Mouse (Mus musculus) cerebellum, postnatal 14 days (tissue): ENCODE data around the gene Cnpy4.

Source experiments
- DNase-seq, 2 experiments: peaks; one replicate each; pipeline ENCODE4 v3.0.0; 2021; ENCODE audit warnings: mixed read lengths in 2 of 2

The Cnpy4 gene

DNA sequence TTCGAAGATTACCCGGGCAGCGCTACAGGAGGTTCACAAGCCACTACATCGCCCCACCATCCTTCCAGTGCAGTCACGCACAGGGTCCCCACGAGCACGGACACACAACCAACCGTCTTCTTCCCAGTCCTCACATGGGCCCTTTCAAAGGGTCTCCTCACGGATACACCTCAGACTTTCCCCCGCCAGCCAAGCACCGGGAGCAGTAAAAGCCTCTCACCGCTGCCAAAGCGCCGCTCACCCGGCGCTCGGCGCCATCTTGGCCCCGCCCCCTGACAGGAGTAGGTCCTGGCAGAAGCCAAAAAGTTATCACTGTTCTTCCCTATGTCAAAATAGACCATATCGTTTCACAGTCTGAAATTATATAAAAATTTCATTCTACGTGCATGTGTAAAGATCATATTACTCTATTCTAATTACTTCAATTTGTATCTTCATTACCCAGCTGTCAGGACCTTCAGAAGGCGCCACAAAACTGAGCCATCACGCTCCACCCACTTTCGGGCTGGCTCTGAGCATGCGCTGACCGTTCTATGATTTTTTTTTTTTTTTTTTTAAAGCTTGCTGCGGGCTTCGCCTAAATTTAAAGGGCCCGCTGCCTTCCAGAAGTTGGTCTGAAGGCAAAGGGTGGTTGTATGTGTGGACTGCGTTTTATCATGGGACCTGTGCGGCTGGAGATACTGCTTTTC is at the start of gene Cnpy4, which contains the start of gene Taf6:
Cnpy4 (plus strand) TSS at position 536 of the 689 bp plus-strand sequence.
Taf6 (minus strand) TSS at position 502 of the 689 bp plus-strand sequence.
- peak; percentile 89 for DNase-seq

DNA sequence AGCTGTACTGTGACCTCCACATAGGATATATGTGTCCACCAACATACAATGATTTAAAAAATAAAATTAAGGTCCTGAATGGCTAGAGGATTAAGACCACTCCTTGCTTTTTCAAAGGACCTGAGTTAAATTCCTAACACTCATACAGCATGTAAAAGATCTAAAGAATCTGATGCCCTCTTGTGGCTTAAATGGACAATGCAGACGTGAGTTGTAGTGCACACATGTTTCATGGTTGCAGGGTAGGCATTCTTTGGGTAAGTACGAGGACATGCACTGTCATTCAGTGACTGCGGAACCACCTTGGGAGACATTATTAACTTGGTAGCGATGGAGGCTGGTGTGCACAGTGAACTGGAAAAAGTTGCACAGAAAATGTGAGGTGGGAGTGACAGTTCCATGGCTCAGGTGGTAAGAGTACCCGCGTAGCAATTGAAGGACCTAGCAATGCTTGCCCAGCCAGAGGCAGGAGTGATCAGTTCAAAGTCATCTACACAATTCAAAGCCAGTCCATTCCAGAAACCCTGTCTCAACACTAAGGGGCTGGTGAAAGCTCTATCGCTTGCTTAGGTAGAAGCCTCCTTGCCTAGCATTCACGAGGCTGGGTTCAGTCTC is 49.2 kb upstream of the Cnpy4 start:
- peak; percentile 44 to 54 for DNase-seq

DNA sequence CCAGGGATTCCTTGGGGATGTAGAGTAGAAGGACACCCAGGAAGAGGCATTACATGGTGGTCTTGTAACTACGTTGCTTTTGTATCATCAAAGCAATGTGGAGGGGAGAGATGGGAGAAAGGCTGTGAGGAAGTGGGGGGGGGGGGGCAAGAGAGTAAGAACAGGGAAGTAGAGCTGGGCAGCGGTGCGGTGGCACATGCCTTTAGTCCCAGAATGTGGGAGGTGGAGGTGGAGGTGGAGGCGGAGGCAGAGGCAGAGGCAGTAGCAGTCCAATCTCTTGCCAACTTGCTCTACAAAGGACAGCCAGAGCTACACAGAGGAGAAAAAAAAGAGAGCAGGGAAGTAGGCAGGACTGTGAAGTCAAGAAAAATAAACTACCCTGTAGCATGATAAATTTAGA is 48.7 kb upstream of the Cnpy4 start:
- DNase-seq, result no peak

DNA sequence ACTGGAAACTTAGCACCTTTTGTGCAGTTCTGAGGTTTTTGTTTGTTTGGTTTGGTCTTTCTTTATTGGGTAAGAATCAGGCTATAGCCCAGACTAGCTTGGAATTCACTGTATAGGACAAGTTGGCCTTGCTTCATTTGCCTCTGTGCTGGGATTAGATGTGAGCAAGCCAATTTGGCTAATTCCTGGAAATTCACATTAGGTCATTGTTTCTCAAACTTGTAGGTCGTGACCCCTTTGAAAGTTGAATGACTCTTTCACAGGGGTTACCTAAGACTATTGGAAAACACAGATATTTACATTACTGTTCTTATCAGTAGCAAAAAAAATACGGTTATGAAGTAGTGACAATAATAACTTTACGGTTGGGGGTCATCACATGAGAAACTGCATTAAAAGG is 32.9 kb upstream of the Cnpy4 start:
- no peak for DNase-seq

DNA sequence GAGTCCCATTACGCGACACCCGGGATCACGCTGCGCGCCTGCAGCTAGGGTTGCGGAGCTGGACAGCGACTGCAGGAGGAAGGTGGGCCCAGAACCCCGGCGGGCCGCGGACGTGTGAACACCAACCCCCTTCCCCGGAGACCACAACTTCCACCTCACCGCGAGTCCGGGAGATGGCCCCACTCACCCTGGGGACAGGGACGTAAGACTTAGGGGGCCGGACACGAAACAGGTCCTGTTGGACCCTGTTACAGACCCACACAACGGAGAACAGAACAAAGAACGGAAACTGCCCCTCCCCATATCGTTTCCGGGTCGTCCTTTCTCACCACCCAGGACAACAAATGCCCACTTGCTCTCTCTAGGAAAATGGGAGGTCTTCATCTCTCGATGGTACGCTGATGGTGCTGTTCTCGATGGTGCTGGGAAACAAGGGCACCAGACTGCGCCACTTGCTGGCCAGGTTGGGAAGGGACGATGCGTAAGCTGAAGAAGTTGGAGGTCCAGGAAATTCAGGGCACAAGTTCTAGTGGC is 31.8 kb upstream of the Cnpy4 start, which contains the start of gene Zfp113:
Zfp113 (minus strand) TSS at position 302 of the 534 bp plus-strand sequence.
- peak; percentile 89 to 90 for DNase-seq

DNA sequence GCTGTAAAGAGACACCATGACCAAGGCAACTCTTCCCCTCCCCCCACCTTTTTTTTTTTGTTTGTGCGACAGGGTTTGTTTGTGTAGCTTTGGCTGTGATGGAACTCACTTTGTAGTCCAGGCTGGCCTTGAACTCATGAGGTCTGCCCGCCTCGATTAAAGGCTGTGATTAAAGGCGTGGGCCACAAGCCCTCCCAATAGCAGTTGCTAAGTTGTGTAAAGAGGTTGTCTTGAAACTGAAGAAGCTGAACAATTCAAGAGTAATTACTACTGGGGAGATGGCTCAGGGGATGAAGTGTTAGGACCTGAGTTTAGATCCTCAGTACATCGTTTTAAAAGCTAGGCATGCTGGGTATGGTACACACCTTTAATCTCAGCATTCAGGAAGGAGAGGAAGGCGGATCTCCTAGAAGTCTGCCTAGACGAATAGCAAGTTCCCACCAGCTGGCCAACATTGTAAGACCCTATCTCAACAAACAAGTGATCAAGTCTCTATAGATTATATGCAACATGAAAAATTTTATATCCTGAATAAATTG is 27.0 kb upstream of the Cnpy4 start:
- DNase-seq, result no peak

DNA sequence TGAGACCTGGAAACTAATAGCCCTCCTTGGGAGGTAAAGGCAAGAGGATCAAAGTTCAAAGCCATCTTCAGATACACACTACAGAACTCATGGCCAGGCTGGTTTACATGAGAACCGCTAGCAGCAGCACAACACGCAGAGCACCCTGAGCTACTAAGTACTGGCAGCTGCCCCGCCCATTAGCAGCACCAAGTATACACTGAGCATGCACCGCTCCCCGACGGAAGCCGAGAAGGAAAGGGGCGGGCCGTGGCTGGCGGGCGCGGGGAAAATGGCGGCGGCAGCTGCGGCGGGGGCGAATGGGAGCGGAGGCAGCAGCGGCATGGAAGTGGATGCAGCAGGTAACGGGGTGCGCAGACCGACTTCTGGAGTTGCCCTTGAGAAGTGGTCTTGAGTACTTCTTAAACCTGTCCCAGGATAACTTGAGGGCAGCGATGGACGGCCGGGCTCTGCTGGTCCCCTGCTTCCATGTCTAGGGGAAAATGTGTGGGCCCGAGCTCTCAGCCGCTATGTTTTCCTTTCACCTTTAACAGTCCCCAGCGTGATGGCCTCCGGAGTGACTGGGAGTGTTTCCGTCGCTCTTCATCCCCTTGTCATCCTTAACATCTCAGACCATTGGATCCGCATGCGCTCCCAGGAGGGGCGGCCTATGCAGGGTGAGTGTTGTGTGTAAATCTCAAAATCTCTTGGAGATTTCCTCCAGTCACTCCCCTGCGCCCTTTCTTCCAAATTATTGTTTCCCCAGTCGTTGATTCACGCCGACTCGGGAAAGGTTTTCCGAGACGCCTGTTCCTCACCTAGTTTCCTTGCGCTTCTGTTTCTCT is 26.2 kb upstream of the Cnpy4 start, which contains the start of gene Cops6:
Cops6 (plus strand) TSS at position 230 of the 824 bp plus-strand sequence.
- DNase-seq, result peak; percentile 95 to 96

DNA sequence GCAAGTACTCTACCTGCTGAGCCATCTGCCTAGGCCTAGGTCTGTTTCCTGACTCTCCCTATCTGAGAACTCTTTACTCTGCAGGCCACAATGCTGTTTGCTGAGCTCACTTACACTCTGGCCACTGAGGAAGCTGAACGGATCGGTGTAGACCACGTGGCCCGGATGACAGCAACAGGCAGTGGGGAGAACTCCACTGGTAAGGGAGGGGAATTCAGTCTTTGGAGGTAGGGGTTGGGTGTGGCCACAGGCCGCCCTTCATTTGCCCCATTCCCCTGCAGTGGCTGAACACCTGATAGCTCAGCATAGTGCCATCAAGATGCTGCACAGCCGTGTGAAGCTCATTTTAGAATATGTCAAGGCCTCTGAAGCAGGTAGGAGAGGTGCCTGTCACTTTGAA is 24.2 kb upstream of the Cnpy4 start:
- no peak for DNase-seq

DNA sequence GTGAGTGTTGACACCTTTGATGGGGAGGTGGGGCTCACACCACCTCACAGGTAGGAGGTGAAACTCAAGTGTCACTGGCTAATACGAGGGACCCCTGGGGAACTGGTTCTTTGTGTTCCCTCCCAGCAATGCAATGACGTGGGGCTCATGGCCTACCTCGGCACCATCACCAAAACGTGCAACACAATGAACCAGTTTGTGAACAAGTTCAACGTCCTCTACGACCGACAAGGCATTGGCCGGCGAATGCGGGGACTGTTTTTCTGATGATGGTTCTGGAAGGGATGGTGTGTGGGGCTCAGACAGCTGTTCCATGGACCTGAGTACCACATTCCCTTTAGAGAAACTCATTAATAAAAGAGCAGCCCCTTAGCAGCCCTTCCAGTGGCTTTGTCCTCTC is 23.7 kb upstream of the Cnpy4 start:
- DNase-seq, result no peak

DNA sequence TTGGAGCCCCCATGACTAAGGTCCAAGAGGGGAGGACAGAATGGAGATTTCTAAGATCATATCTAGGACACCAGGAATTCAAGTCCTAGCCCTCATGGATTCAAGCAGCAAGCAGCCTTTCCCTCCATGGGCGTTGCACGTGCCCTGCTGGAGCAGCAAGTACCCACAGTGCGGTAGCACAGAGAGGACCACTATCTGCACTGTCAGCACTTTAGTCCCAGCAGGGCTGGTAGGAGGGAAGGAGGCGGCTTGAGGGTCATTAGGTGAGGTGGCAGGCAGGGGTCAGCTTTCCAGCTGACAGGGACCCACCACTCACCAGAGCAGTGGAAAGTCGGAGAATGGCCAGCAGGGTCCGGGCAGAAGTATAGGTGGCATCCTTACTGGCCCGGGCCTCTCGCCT is 21.7 kb upstream of the Cnpy4 start:
- no peak for DNase-seq

DNA sequence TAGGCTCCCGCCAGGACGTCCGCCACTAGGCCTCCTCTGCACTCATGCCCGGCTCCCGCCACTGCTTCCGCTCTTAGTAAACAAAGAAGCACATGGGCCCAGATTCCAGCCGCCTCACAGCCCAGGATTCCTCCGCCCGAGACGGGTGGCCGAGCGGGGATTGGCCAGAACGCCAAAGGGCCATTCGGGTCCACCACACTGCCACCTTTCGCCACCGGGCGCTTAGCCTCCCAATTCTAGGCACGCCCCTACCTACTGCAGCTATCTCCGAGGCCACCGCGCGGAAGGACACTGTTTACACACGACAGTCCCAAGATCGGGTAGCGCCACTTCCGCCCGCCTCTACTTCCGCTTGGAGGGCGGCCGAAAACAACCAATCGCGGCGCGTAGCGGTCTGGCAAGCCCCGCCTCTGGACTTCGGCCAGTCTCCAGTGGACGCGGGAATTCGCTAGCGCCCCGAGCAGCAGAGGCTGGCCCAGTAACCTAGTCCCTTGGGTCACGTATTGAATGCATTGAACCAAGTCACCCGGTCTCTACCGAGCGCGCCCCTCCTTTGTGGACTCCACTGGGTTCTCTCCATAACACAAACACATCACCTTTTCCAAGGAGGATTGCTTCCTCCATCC is 16.2 kb upstream of the Cnpy4 start:
- DNase-seq, result peak; percentile 99

DNA sequence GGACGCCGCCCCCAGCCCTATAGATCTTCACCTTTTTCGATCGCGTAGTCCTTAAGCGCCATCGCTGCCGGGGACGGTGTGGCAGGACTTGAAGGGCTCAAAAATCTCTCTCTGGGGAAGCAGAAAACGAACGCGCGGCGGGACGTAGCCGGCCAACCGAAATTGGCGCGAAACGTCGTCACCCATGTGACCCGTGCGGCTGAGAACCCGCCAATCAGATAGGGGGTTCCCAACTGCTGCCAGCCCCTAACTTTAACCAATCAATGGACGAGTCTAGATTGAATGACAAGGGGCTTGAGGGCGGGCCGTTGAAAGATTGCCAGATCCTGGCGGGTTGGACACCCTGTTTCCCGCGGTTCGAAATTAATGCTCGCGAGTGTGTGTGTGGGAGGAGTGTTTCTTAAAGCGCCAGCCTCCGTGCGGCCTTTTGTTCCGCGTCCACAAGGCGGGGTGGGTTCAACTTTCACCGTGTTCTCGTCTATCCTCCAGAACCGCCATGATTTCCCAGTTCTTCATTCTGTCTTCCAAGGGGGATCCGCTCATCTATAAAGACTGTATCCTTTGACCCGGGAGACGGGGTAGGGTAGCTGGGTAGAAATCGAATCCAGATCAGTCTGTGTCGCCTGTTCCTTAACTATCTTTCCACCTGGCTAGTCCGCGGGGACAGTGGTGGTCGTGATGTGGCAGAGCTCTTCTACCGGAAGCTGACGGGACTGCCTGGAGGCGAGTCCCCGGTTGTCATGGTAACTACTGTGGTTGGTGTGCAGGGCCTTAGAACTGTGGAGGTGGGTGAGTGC is 15.4 kb upstream of the Cnpy4 start, which contains the start of the genes Ap4m1 and Mcm7:
Ap4m1 (plus strand) TSS at position 308 of the 797 bp plus-strand sequence.
Mcm7 (minus strand) TSS at position 728 of the 797 bp plus-strand sequence.
- DNase-seq, result peak; percentile 99 to 100

DNA sequence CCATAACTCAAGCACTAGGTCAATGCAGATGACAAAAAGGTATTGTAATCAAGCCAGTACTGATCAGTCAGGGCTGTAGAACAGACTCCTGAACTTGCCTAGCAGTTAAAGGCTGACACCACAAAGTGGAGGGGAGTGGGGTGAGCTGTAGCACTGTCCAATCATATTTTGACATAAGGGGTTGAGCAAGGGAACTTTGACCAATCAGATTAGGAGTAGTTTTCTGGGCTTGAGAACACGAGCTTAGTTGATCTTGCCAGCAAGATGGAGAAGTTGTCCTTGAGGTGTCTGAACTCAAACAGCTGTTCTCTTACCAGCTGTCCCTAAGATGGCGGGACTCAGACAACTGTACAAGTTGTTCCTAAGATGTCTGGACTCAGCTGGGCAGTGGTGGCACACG is 14.1 kb upstream of the Cnpy4 start:
- no peak for DNase-seq

DNA sequence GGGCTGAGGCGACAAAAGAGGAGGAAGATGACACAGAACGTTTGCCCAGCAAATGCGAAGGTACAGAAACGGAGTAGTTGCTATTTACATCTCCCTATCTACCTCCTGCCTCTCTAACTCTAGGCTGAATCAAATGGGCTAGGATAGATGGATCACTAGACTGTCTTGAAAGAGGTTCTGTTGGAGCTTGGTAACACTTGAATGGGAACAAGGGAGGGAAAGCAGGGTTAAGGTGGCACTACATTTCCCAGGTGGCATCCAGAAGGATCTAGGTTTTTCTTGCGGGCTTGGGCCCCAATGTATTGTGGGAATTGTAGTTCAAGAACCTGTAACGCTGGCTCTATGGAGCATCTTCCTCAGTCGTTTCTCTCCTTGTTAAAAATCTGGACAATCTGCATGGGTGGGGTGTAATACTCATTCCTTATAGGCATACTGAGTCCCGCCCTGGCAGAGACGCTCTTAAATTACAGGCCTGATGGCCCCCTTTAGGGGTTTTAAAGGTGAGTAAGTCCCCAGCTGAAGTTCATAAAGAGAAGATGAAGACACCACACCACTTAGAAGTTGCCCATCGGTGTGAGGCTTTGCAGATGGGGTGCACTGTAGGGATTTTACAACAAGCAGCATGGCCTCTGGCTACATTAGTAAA is 499 bp downstream of the Cnpy4 start:
- DNase-seq, result peak; percentile 74 to 83

DNA sequence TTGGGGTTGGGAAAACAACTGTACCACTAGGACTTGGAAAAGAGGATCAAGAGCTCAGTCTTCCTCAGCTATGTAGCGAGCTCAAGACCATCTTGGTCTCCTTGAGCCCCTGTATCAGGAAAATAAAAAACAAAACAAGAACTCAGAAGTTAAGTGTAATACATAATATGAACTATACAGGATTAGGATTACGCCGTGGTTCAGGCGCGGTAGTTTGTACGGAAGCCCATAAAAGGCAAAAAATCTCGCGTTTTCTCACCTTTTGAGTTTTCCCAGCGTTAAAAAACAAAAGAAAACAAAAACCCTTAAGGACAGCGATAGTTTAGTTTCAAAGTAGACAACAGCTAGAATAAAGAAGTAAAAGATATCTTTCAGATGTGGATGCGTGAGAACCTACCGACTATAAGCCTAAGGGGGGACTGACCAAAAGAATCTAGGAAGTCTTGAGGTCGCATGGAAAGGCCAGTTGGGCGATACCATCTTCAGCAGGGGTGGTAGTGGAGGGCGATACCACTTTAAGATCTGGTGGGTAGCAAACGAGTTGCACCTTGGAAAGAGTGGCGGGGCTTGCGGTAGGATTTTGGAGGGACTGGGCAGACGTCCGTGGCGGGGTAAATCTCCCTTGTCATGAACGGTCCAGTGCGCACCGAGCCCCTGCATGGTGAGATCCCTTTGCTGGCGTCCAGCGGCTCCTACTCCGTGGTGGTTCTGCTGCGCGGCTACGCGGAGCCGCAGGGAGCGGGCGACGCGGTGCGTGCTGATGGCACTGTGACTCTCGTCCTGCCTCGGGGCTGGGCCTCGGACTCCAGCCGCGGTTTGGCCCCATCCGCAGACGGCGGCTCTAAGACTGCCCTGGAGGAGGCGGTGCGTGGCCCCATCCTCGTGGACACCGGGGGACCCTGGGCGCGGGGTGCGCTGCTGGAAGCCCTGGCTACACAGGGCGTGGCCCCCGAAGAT is 6.8 kb downstream of the Cnpy4 start, which contains the start of gene Mblac1:
Mblac1 (plus strand) TSS at position 544 of the 957 bp plus-strand sequence.
- peak; percentile 91 to 93 for DNase-seq

DNA sequence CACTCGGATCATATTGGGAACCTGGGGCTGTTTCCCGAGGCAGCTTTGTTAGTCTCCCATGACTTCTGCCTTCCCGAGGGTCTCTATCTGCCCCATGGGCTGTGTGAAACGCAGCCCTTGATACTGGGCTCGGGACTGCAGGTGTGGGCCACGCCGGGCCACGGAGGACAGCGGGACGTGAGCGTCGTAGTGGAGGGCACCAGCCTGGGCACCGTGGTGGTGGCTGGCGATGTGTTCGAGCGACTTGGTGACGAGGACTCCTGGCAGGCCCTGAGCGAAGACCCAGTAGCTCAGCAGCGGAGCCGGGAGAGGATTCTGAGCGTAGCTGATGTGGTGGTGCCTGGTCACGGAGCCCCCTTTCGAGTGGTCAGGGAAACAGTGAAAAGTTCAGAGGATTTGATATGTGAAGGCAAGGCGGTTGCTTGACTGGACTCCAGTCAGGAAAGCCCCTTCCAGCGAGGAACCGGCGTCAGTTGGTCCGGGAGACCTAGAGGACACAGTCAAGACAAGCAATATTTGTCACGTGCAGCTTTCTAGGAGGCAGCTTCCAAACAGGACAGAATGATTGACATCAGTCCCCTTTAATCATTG is 7.6 kb downstream of the Cnpy4 start:
- DNase-seq, result peak; percentile 65 to 69

DNA sequence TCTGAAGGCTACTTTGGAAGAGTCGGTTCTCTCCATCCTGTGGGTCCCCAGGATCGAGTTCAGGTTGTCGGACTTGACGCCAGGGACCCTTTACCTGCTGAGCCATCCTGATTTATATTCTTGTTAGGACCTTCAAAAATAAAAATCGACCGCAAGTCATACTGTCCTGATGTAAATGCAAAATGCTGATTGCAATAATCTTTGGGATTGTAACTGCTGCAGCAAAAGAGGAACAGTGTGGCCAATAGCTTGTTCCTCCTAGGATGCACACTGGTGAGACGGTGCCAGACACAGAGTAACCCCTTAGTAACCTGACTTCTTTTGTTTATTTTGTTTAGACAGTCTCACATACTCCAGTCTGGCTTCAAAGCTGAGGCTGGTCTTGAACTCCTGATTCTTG is 8.2 kb downstream of the Cnpy4 start:
- no peak for DNase-seq

DNA sequence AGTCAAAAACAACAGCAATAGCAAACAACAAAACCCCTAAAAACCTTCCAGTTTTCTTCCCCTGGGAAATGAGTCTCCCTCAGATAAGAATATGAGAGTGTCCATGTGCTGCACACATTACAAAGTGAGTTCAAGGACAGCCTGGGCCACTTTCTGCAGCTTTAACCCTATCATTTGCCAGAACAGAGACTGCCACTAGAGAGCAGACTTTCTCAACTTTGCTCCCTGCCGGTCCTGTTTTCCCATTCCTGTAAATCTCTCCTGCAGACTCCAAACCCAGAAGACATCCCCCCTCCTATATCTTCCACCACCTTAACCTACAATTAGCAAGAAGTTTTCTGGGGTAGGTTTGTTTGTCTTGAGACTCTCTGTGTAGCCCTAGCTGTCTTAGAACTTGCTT is 12.3 kb downstream of the Cnpy4 start:
- peak; percentile 50 to 54 for DNase-seq

DNA sequence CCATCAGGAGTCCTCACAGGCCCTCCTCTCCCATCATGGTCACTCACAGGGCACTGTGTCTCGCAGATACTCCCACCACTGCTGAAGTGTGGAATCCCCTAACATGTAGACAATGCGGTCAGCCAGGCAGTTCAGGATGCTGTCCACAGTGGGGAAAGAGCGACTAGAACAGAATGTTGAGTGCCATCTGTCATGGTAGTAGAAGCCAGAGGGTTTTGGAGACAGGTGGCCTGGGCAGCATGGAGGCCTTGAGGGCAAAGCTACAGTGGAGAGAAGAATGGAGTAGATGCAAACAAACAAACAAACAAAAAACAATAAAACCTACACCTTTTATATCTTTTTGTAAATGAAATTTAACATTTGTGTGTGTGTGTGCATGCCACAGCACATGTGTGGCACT is 14.8 kb downstream of the Cnpy4 start:
- DNase-seq, result peak; percentile 49 to 57
